Mouse (Mus musculus): ENCODE data around the gene Atp6v0a1.

Gene Atp6v0a1

GRCm38 (mm10) chr11:101060126-101060525 is 50.9 kb downstream of the Atp6v0a1 start:
- no peak for DNase-seq (ENCODE audit: low read depth, low spot score)

GRCm38 (mm10) chr11:101061049-101061448 is 51.8 kb downstream of the Atp6v0a1 start:
- no peak for DNase-seq (ENCODE audit: low read depth, low spot score)

- no peak for DNase-seq (ENCODE audit: low read depth, low spot score)
Observed at GRCm38 (mm10) chr11:101062165-101062884, 53.1 kb downstream of the Atp6v0a1 start.

- DNase-seq (ENCODE audit: low read depth, low spot score) = no peak
Observed at GRCm38 (mm10) chr11:101062971-101063675, 53.9 kb downstream of the Atp6v0a1 start.

- no peak for DNase-seq (ENCODE audit: low read depth, low spot score)
Observed at GRCm38 (mm10) chr11:101063676-101064327, 54.5 kb downstream of the Atp6v0a1 start.

- DNase-seq (ENCODE audit: low read depth, low spot score) = no peak
Observed at GRCm38 (mm10) chr11:101064462-101064861, 55.2 kb downstream of the Atp6v0a1 start.

GRCm38 (mm10) chr11:101065002-101065401 is 55.8 kb downstream of the Atp6v0a1 start:
- no peak for DNase-seq (ENCODE audit: low read depth, low spot score)

- DNase-seq (ENCODE audit: low read depth, low spot score) = no peak
Observed at GRCm38 (mm10) chr11:101066549-101067412, 57.5 kb downstream of the Atp6v0a1 start.

GRCm38 (mm10) chr11:101069391-101070188 is 60.3 kb downstream of the Atp6v0a1 start, which contains the start of gene Naglu:
Gene Naglu, plus strand, starts transcription at chr11:101070012.
- peak; percentile 76 for DNase-seq (ENCODE audit: low read depth, low spot score)

- no peak for DNase-seq (ENCODE audit: low read depth, low spot score)
Observed at GRCm38 (mm10) chr11:101070189-101070527, 60.9 kb downstream of the Atp6v0a1 start.

GRCm38 (mm10) chr11:101070987-101071386 is 61.7 kb downstream of the Atp6v0a1 start:
- no peak for DNase-seq (ENCODE audit: low read depth, low spot score)

- DNase-seq (ENCODE audit: low read depth, low spot score) = no peak
Observed at GRCm38 (mm10) chr11:101071810-101072428, 62.7 kb downstream of the Atp6v0a1 start.

GRCm38 (mm10) chr11:101078121-101078520 is 68.9 kb downstream of the Atp6v0a1 start, which contains the start of gene Hsd17b1:
Gene Hsd17b1, plus strand, starts transcription at chr11:101078411.
- DNase-seq (ENCODE audit: low read depth, low spot score) = no peak

- DNase-seq (ENCODE audit: low read depth, low spot score) = no peak
Observed at GRCm38 (mm10) chr11:101079746-101080145, 70.5 kb downstream of the Atp6v0a1 start.

- no peak for DNase-seq (ENCODE audit: low read depth, low spot score)
Observed at GRCm38 (mm10) chr11:101080421-101080820, 71.2 kb downstream of the Atp6v0a1 start.

- DNase-seq (ENCODE audit: low read depth, low spot score) = no peak
Observed at GRCm38 (mm10) chr11:101081659-101082058, 72.4 kb downstream of the Atp6v0a1 start.

GRCm38 (mm10) chr11:101082208-101083082 is 73.2 kb downstream of the Atp6v0a1 start, which contains the start of gene Coasy:
Gene Coasy, plus strand, starts transcription at chr11:101082565.
- peak; percentile 79 for DNase-seq (ENCODE audit: low read depth, low spot score)

- DNase-seq (ENCODE audit: low read depth, low spot score) = no peak
Observed at GRCm38 (mm10) chr11:101083083-101083697, 73.9 kb downstream of the Atp6v0a1 start.

GRCm38 (mm10) chr11:101084246-101084645 is 75.0 kb downstream of the Atp6v0a1 start:
- DNase-seq (ENCODE audit: low read depth, low spot score) = no peak
